Mouse (Mus musculus) urinary bladder, postnatal 4 days (tissue): Measurements from ENCODE around the gene Spata5.

Experiments
- DNase-seq, 2 experiments: peaks; one replicate each; pipeline ENCODE4 v3.0.0; 2021 to 2022; ENCODE audit warnings: low spot score in 2 of 2

The Spata5 gene

GRCm38 (mm10) chr3:37419458-37419991 is at the start of gene Spata5:
Gene Spata5 (plus strand): TSS chr3:37419896.
- DNase-seq = peak; percentile 97

- no peak for DNase-seq
Measured at GRCm38 (mm10) chr3:37370407-37370806, 49.3 kb upstream of the Spata5 start.

GRCm38 (mm10) chr3:37373712-37374111 is 46.0 kb upstream of the Spata5 start:
- peak in 1 of 2 experiments; percentile 53 for DNase-seq

- no peak for DNase-seq
Measured at GRCm38 (mm10) chr3:37377926-37378325, 41.8 kb upstream of the Spata5 start.

GRCm38 (mm10) chr3:37378412-37378811 is 41.3 kb upstream of the Spata5 start:
- peak in 1 of 2 experiments; percentile 65 for DNase-seq

GRCm38 (mm10) chr3:37379201-37379600 is 40.5 kb upstream of the Spata5 start:
- no peak for DNase-seq

GRCm38 (mm10) chr3:37379930-37380881 is 39.5 kb upstream of the Spata5 start:
- peak in 1 of 2 experiments; percentile 53 for DNase-seq

- no peak for DNase-seq
Measured at GRCm38 (mm10) chr3:37381457-37381856, 38.2 kb upstream of the Spata5 start.

- DNase-seq = no peak
Measured at GRCm38 (mm10) chr3:37383096-37383765, 36.5 kb upstream of the Spata5 start.

- no peak for DNase-seq
Measured at GRCm38 (mm10) chr3:37387310-37387709, 32.4 kb upstream of the Spata5 start.

- no peak for DNase-seq
Measured at GRCm38 (mm10) chr3:37396930-37397608, 22.6 kb upstream of the Spata5 start.

- no peak for DNase-seq
Measured at GRCm38 (mm10) chr3:37397646-37398045, 22.1 kb upstream of the Spata5 start.

- peak in 1 of 2 experiments; percentile 66 for DNase-seq
Measured at GRCm38 (mm10) chr3:37398661-37399395, 20.9 kb upstream of the Spata5 start.

- peak in 1 of 2 experiments; percentile 63 for DNase-seq
Measured at GRCm38 (mm10) chr3:37401729-37402610, 17.7 kb upstream of the Spata5 start.

GRCm38 (mm10) chr3:37407598-37407997 is 12.1 kb upstream of the Spata5 start:
- DNase-seq = no peak

GRCm38 (mm10) chr3:37413446-37413845 is 6.2 kb upstream of the Spata5 start:
- no peak for DNase-seq

GRCm38 (mm10) chr3:37414413-37414960 is 5.2 kb upstream of the Spata5 start:
- DNase-seq = peak; percentile 55 to 81

GRCm38 (mm10) chr3:37418341-37418740 is 1.4 kb upstream of the Spata5 start:
- DNase-seq = no peak

GRCm38 (mm10) chr3:37418961-37419457 is 687 bp upstream of the Spata5 start:
- DNase-seq = no peak

- DNase-seq = peak; percentile 88 to 94
Measured at GRCm38 (mm10) chr3:37420072-37420471, 376 bp downstream of the Spata5 start, which contains the start of gene Nudt6. Gene Nudt6 (minus strand): TSS chr3:37420211.
